Comparison of ENCODE assay signal across 12 mouse cellular contexts in genomic region chr5:37821111-37821601, GRCm38 (mm10). TPM values are rescaled to one million over a fixed set of nuclear protein-coding genes. Genes with fewer than 3 reads are reported as not detected.
A peak's percentile ranks its signal among the peaks of the same experiment; 100 is the strongest.
DNase-seq lines count a peak whose midpoint lies in the region; ATAC-seq and TF ChIP-seq lines count a peak whose summit lies in the region.
"Had no signal": no experiment of that assay in that cellular context is flagged by ENCODE, and none has a peak within 500 bp of the region (broad histone marks: within the 10 kb centered on the region; RNA-seq: fewer than 3 reads in every experiment).

No protein-coding gene starts in this region.

- H3K9me3 ChIP-seq in heart, embryonic 10.5 days = no peaks in the 10 kb centered on the region
- no peaks in the 10 kb centered on the region for H3K9me3 ChIP-seq in forebrain, embryonic 15.5 days
- H3K9me3 ChIP-seq: lung, embryonic 15.5 days had no signal

- H3K27me3 ChIP-seq in heart, embryonic 10.5 days (ENCODE audit: insufficient read depth, poor library complexity, severe bottlenecking) = peaks cover 98% of the 10 kb centered on the region
- peaks cover 16% of the 10 kb centered on the region for H3K27me3 ChIP-seq in heart, adult 2 months (ENCODE audit: control insufficient read depth, insufficient read depth, low read length)
- H3K27me3 ChIP-seq in forebrain, embryonic 15.5 days = peaks cover 94% of the 10 kb centered on the region

- no peak for DNase-seq in heart, embryonic 10.5 days (ENCODE audit: low spot score)
- no peak for DNase-seq in heart, adult 2 months
- peak; percentile 69 for DNase-seq in ZHBTc4 (ENCODE audit: low read depth, low spot score)
- peak; percentile 28 for DNase-seq in mesoderm, embryonic 11.5 days (ENCODE audit: low read depth, low spot score)
- no peak for DNase-seq in gastrocnemius, postnatal 36 days
- no peak for DNase-seq in kidney, postnatal 25 days
- DNase-seq in cerebellum, adult 18-20 months = no peak
- DNase-seq: kidney, adult 18-20 months had no signal

- 0 out of 2 replicates have a peak, but pooled peaks have one; percentile 23 for ATAC-seq in forebrain, embryonic 15.5 days (replicated peaks)

- no peak for TF ChIP-seq CTCF in heart, adult 2 months (IDR thresholded peaks at IDR 0.05)

- H3K9ac ChIP-seq in heart, adult 2 months (ENCODE audit: low read depth, low read length) = no peak overlapping the region
- H3K9ac ChIP-seq in forebrain, embryonic 15.5 days (replicated peaks) = no peak overlapping the region
- H3K9ac ChIP-seq: lung, embryonic 15.5 days had no signal

- 7% methylated on average over 27 of the region's 27 CpGs for WGBS in heart, embryonic 10.5 days
- 52% methylated on average over 27 of the region's 27 CpGs for WGBS in heart, adult 2 months
- 2% methylated on average over 27 of the region's 27 CpGs for WGBS in forebrain, embryonic 15.5 days

- H3K4me1 ChIP-seq in heart, embryonic 10.5 days = peaks cover 53% of the 10 kb centered on the region
- no peaks in the 10 kb centered on the region for H3K4me1 ChIP-seq in heart, adult 2 months (ENCODE audit: control insufficient read depth, insufficient read depth, low read length)
- H3K4me1 ChIP-seq in forebrain, embryonic 15.5 days = peaks cover 38% of the 10 kb centered on the region

- no peak for TF ChIP-seq POLR2A in heart, adult 2 months (IDR thresholded peaks at IDR 0.05; ENCODE audit: insufficient read depth, low read depth, low read length)

- no peak for TF ChIP-seq EP300 in heart, adult 2 months (IDR thresholded peaks at IDR 0.05; ENCODE audit: insufficient read depth, low read depth, low read length)

- H3K4me2 ChIP-seq in forebrain, embryonic 15.5 days (replicated peaks) = no peak overlapping the region
- H3K4me2 ChIP-seq: lung, embryonic 15.5 days had no signal

- no peaks in the 10 kb centered on the region for H3K79me2 ChIP-seq in heart, adult 2 months (replicated peaks; ENCODE audit: control insufficient read depth, insufficient read depth, low read length)

- intact Hi-C loops in heart, adult 2 months (cut with DNase I) = loop anchor here (5.0 kb wide), 1 partner anchor 271 kb away; no protein-coding TSS in a partner anchor
- intact Hi-C loops in gastrocnemius, postnatal 36 days (cut with DNase I) = no loop called here

- H3K27ac ChIP-seq in heart, embryonic 10.5 days = no peak overlapping the region
- no peak overlapping the region for H3K27ac ChIP-seq in heart, adult 2 months
- no peak overlapping the region for H3K27ac ChIP-seq in forebrain, embryonic 15.5 days (replicated peaks)
- H3K27ac ChIP-seq: left cerebral cortex, adult 2 months; lung, embryonic 15.5 days had no signal

- no peaks in the 10 kb centered on the region for H3K36me3 ChIP-seq in heart, embryonic 10.5 days
- no peaks in the 10 kb centered on the region for H3K36me3 ChIP-seq in heart, adult 2 months (ENCODE audit: control insufficient read depth, insufficient read depth, low read length)
- no peaks in the 10 kb centered on the region for H3K36me3 ChIP-seq in forebrain, embryonic 15.5 days
- H3K36me3 ChIP-seq: lung, embryonic 15.5 days had no signal

- peak overlapping the region; percentile 80 for H3K4me3 ChIP-seq in heart, embryonic 10.5 days
- no peak overlapping the region for H3K4me3 ChIP-seq in heart, adult 2 months
- no peak overlapping the region for H3K4me3 ChIP-seq in forebrain, embryonic 15.5 days
- H3K4me3 ChIP-seq: left cerebral cortex, adult 2 months; lung, embryonic 15.5 days had no signal

RNA-seq across cellular contexts. Expression of gene Msx1, which starts 3.2 kb away (rescaled TPM):
- polyA plus RNA-seq in heart, embryonic 10.5 days (2016; fragmentation: Nextera tagmentation; extraction: Ambion mirVana) = 36.6 and 65.2 TPM in 2 replicates
- total RNA-seq in heart, adult 2 months (2021) = 1 to 10 TPM; 2.3 to 3.1 TPM
- polyA plus RNA-seq in heart, adult 2 months (2012; rRNA removed) = 3.7 TPM in 2 replicates
- 13.7 and 20.7 TPM in 2 replicates for polyA plus RNA-seq in forebrain, embryonic 15.5 days (2015; fragmentation: Nextera tagmentation; extraction: Ambion mirVana)
- total RNA-seq in gastrocnemius, postnatal 36 days (2021) = 1 to 10 TPM; 1.7 to 2.1 TPM
- total RNA-seq: neutrophil, adult 5-6 weeks had no signal

Comparison
In these comparisons a context has a peak if more than half of its experiments do, and no peak if none do; other contexts are left out.
1. DNase-seq: peak in ZHBTc4 (single experiment) and mesoderm, embryonic 11.5 days (single experiment); none in heart, embryonic 10.5 days (single experiment), heart, adult 2 months (0 of 2), gastrocnemius, postnatal 36 days (0 of 2), kidney, postnatal 25 days (0 of 2) and cerebellum, adult 18-20 months (0 of 2).